Mouse (Mus musculus): ENCODE data around the gene Tll2. TPM values are rescaled to one million over a fixed set of nuclear protein-coding genes. Genes with fewer than 3 reads are reported as not detected.

Gene Tll2
- polyA plus RNA-seq, 1 experiment, result not detected

- H3K27me3 ChIP-seq (ENCODE audit: control insufficient read depth, insufficient read depth, insufficient read length), result peaks cover 44% of the 10 kb centered on the region
- TF ChIP-seq MYOG (IDR thresholded peaks at IDR 0.05; ENCODE audit: control insufficient read depth, extremely low read depth, insufficient read length), result no peak
- TF ChIP-seq CTCF (IDR thresholded peaks at IDR 0.05; ENCODE audit: control insufficient read depth, insufficient read depth, insufficient read length), result no peak
- TF ChIP-seq MYOD1 (IDR thresholded peaks at IDR 0.05; ENCODE audit: control insufficient read depth, insufficient read length, low read depth), result no peak
- TF ChIP-seq FOSL1 (IDR thresholded peaks at IDR 0.05; ENCODE audit: insufficient read depth, low read length, poor library complexity, severe bottlenecking), result no peak
- TF ChIP-seq MAX (IDR thresholded peaks at IDR 0.05), result no peak
- no peak for TF ChIP-seq CEBPB (IDR thresholded peaks at IDR 0.05; ENCODE audit: low read depth)
- no peak for TF ChIP-seq USF1 (IDR thresholded peaks at IDR 0.05; ENCODE audit: low read depth)
- H3K36me3 ChIP-seq (ENCODE audit: control insufficient read depth, insufficient read depth), result no peaks in the 10 kb centered on the region
- no peaks in the 10 kb centered on the region for H3K79me3 ChIP-seq (ENCODE audit: low read depth)
- no peak overlapping the region for H3ac ChIP-seq (ENCODE audit: control insufficient read depth, insufficient read length, low read depth)
- no peak overlapping the region for H3K4me3 ChIP-seq (ENCODE audit: insufficient read depth, poor library complexity, severe bottlenecking)
- H3K79me2 ChIP-seq (ENCODE audit: control insufficient read depth, insufficient read depth), result no peaks in the 10 kb centered on the region
Observed at GRCm38 (mm10) chr19:41176881-41177280, 29.8 kb downstream of the Tll2 start.

- Histone ChIP-seq H3K36me3 (ENCODE audit: control insufficient read depth, insufficient read depth) (no peaks in the 10 kb centered on the region), H3ac (ENCODE audit: control insufficient read depth, insufficient read length, low read depth) (no peak overlapping the region), H3K79me3 (ENCODE audit: low read depth) (no peaks in the 10 kb centered on the region), H3K4me3 (ENCODE audit: insufficient read depth, poor library complexity, severe bottlenecking) (no peak overlapping the region), H3K79me2 (ENCODE audit: control insufficient read depth, insufficient read depth) (no peaks in the 10 kb centered on the region), H3K27me3 (ENCODE audit: control insufficient read depth, insufficient read depth, insufficient read length) (peaks cover 61% of the 10 kb centered on the region)
- TF ChIP-seq MYOG (IDR thresholded peaks at IDR 0.05; ENCODE audit: control insufficient read depth, extremely low read depth, insufficient read length) (no peak), CTCF (IDR thresholded peaks at IDR 0.05; ENCODE audit: control insufficient read depth, insufficient read depth, insufficient read length) (no peak), CEBPB (IDR thresholded peaks at IDR 0.05; ENCODE audit: low read depth) (no peak), MAX (IDR thresholded peaks at IDR 0.05) (no peak), FOSL1 (IDR thresholded peaks at IDR 0.05; ENCODE audit: insufficient read depth, low read length, poor library complexity, severe bottlenecking) (no peak), USF1 (IDR thresholded peaks at IDR 0.05; ENCODE audit: low read depth) (no peak), MYOD1 (IDR thresholded peaks at IDR 0.05; ENCODE audit: control insufficient read depth, insufficient read length, low read depth) (no peak)
Observed at GRCm38 (mm10) chr19:41165914-41166235, 40.8 kb downstream of the Tll2 start.

- Histone ChIP-seq H3K79me3 (ENCODE audit: low read depth) (no peaks in the 10 kb centered on the region), H3K27me3 (ENCODE audit: control insufficient read depth, insufficient read depth, insufficient read length) (peaks cover 61% of the 10 kb centered on the region), H3K79me2 (ENCODE audit: control insufficient read depth, insufficient read depth) (no peaks in the 10 kb centered on the region), H3K4me3 (ENCODE audit: insufficient read depth, poor library complexity, severe bottlenecking) (no peak overlapping the region), H3ac (ENCODE audit: control insufficient read depth, insufficient read length, low read depth) (no peak overlapping the region), H3K36me3 (ENCODE audit: control insufficient read depth, insufficient read depth) (no peaks in the 10 kb centered on the region)
- no peak for TF ChIP-seq MYOG (IDR thresholded peaks at IDR 0.05; ENCODE audit: control insufficient read depth, extremely low read depth, insufficient read length)
- no peak for TF ChIP-seq MYOD1 (IDR thresholded peaks at IDR 0.05; ENCODE audit: control insufficient read depth, insufficient read length, low read depth)
- no peak for TF ChIP-seq USF1 (IDR thresholded peaks at IDR 0.05; ENCODE audit: low read depth)
- no peak for TF ChIP-seq CTCF (IDR thresholded peaks at IDR 0.05; ENCODE audit: control insufficient read depth, insufficient read depth, insufficient read length)
- no peak for TF ChIP-seq MAX (IDR thresholded peaks at IDR 0.05)
- no peak for TF ChIP-seq FOSL1 (IDR thresholded peaks at IDR 0.05; ENCODE audit: insufficient read depth, low read length, poor library complexity, severe bottlenecking)
- no peak for TF ChIP-seq CEBPB (IDR thresholded peaks at IDR 0.05; ENCODE audit: low read depth)
Observed at GRCm38 (mm10) chr19:41165144-41165913, 41.3 kb downstream of the Tll2 start.

GRCm38 (mm10) chr19:41164447-41165095, 42.1 kb downstream of the Tll2 start:
- TF ChIP-seq MYOG (IDR thresholded peaks at IDR 0.05; ENCODE audit: control insufficient read depth, extremely low read depth, insufficient read length) (no peak), USF1 (IDR thresholded peaks at IDR 0.05; ENCODE audit: low read depth) (no peak), MYOD1 (IDR thresholded peaks at IDR 0.05; ENCODE audit: control insufficient read depth, insufficient read length, low read depth) (no peak), CTCF (IDR thresholded peaks at IDR 0.05; ENCODE audit: control insufficient read depth, insufficient read depth, insufficient read length) (no peak), FOSL1 (IDR thresholded peaks at IDR 0.05; ENCODE audit: insufficient read depth, low read length, poor library complexity, severe bottlenecking) (no peak)
- no peaks in the 10 kb centered on the region for H3K36me3 ChIP-seq (ENCODE audit: control insufficient read depth, insufficient read depth)

GRCm38 (mm10) chr19:41160388-41160787, 46.2 kb downstream of the Tll2 start:
- Histone ChIP-seq H3K79me3 (ENCODE audit: low read depth) (no peaks in the 10 kb centered on the region), H3ac (ENCODE audit: control insufficient read depth, insufficient read length, low read depth) (no peak overlapping the region), H3K79me2 (ENCODE audit: control insufficient read depth, insufficient read depth) (no peaks in the 10 kb centered on the region), H3K27me3 (ENCODE audit: control insufficient read depth, insufficient read depth, insufficient read length) (peaks cover 41% of the 10 kb centered on the region), H3K4me3 (ENCODE audit: insufficient read depth, poor library complexity, severe bottlenecking) (no peak overlapping the region), H3K36me3 (ENCODE audit: control insufficient read depth, insufficient read depth) (no peaks in the 10 kb centered on the region)
- peak; percentile 27 for TF ChIP-seq MYOD1 (IDR thresholded peaks at IDR 0.05; ENCODE audit: control insufficient read depth, insufficient read length, low read depth)
- no peak for TF ChIP-seq CEBPB (IDR thresholded peaks at IDR 0.05; ENCODE audit: low read depth)

More at GRCm38 (mm10) chr19:41164447-41165095, 42.1 kb downstream of the Tll2 start:
- Histone ChIP-seq H3ac (ENCODE audit: control insufficient read depth, insufficient read length, low read depth) (no peak overlapping the region), H3K79me3 (ENCODE audit: low read depth) (no peaks in the 10 kb centered on the region), H3K4me3 (ENCODE audit: insufficient read depth, poor library complexity, severe bottlenecking) (no peak overlapping the region), H3K79me2 (ENCODE audit: control insufficient read depth, insufficient read depth) (no peaks in the 10 kb centered on the region), H3K27me3 (ENCODE audit: control insufficient read depth, insufficient read depth, insufficient read length) (peaks cover 60% of the 10 kb centered on the region)

Measured in C2C12 (cell line).